Mouse (Mus musculus) megakaryocyte, embryonic 14.5 days (primary cell): ENCODE data around the gene Plscr4.

Experiments
- FLI1 ChIP-seq: IDR thresholded peaks from 2 replicates; pipeline ENCODE4 v1.6.1; 2012; ENCODE audit warnings: low read length, inconsistent platforms, mixed read lengths
- GATA1 ChIP-seq: IDR thresholded peaks from 3 replicates; pipeline ENCODE4 v1.6.1; 2012; ENCODE audit warnings: mixed read lengths, low read length, inconsistent platforms, borderline replicate concordance

- TF ChIP-seq GATA1 (no peak), FLI1 (no peak)
Measured at GRCm38 (mm10) chr9:92524506-92524905, 67.3 kb downstream of the Plscr4 start.
